Mouse (Mus musculus): Measurements from ENCODE around the gene Actbl2. TPM values are rescaled to one million over a fixed set of nuclear protein-coding genes. Genes with fewer than 3 reads are reported as not detected.

Actbl2 gene
- polyA plus RNA-seq, 1 experiment from 2014 or later = not detected

GRCm38 (mm10) chr13:111291161-111291957 lies 36.5 kb downstream of the Actbl2 start:
- Histone ChIP-seq H3K4me2 (ENCODE audit: low read depth, severe bottlenecking) (no peak overlapping the region), H3K4me3 (ENCODE audit: low read depth, low read length) (no peak overlapping the region), H3K27ac (replicated peaks; ENCODE audit: low read depth, low read length) (no peak overlapping the region), H3K9me3 (ENCODE audit: control insufficient read depth, low read length) (no peaks in the 10 kb centered on the region), H3K36me3 (ENCODE audit: control insufficient read depth, insufficient read depth, low read length) (no peaks in the 10 kb centered on the region), H3K27me3 (ENCODE audit: control insufficient read depth, insufficient read depth, low read length) (no peaks in the 10 kb centered on the region), H3K4me1 (ENCODE audit: control insufficient read depth, insufficient read depth, low read length) (no peaks in the 10 kb centered on the region), H3K9ac (ENCODE audit: low read length) (no peak overlapping the region)
- 72% methylated on average over 17 of the region's 17 CpGs for WGBS
- DNase-seq (ENCODE audit: low spot score) (no peak), ATAC-seq (ENCODE audit: insufficient number of reproducible peaks, low FRiP score, low TSS enrichment, low read depth) (no peak)

GRCm38 (mm10) chr13:111291958-111292493 lies 37.2 kb downstream of the Actbl2 start:
- no peaks in the 10 kb centered on the region for H3K4me1 ChIP-seq (ENCODE audit: control insufficient read depth, insufficient read depth, low read length)
- no peak overlapping the region for H3K27ac ChIP-seq (replicated peaks; ENCODE audit: low read depth, low read length)
- no peak overlapping the region for H3K4me2 ChIP-seq (ENCODE audit: low read depth, severe bottlenecking)
- no peak overlapping the region for H3K4me3 ChIP-seq (ENCODE audit: low read depth, low read length)
- no peak overlapping the region for H3K9ac ChIP-seq (ENCODE audit: low read length)
- no peaks in the 10 kb centered on the region for H3K9me3 ChIP-seq (ENCODE audit: control insufficient read depth, low read length)
- ATAC-seq (ENCODE audit: insufficient number of reproducible peaks, low FRiP score, low TSS enrichment, low read depth) (no peak), DNase-seq (ENCODE audit: low spot score) (no peak)
- H3K36me3 ChIP-seq (ENCODE audit: control insufficient read depth, insufficient read depth, low read length) = no peaks in the 10 kb centered on the region
- no peaks in the 10 kb centered on the region for H3K27me3 ChIP-seq (ENCODE audit: control insufficient read depth, insufficient read depth, low read length)
- WGBS = 67% methylated on average over 7 of the region's 7 CpGs

GRCm38 (mm10) chr13:111293478-111293877 lies 38.7 kb downstream of the Actbl2 start:
- H3K9ac ChIP-seq (ENCODE audit: low read length) = no peak overlapping the region
- no peak for ATAC-seq (ENCODE audit: insufficient number of reproducible peaks, low FRiP score, low TSS enrichment, low read depth)
- no peak for DNase-seq (ENCODE audit: low spot score)
- no peak overlapping the region for H3K27ac ChIP-seq (replicated peaks; ENCODE audit: low read depth, low read length)
- no peaks in the 10 kb centered on the region for H3K36me3 ChIP-seq (ENCODE audit: control insufficient read depth, insufficient read depth, low read length)
- 89% methylated on average over 2 of the region's 2 CpGs for WGBS
- no peaks in the 10 kb centered on the region for H3K4me1 ChIP-seq (ENCODE audit: control insufficient read depth, insufficient read depth, low read length)
- H3K4me3 ChIP-seq (ENCODE audit: low read depth, low read length) = no peak overlapping the region
- no peaks in the 10 kb centered on the region for H3K9me3 ChIP-seq (ENCODE audit: control insufficient read depth, low read length)
- no peaks in the 10 kb centered on the region for H3K27me3 ChIP-seq (ENCODE audit: control insufficient read depth, insufficient read depth, low read length)
- no peak overlapping the region for H3K4me2 ChIP-seq (ENCODE audit: low read depth, severe bottlenecking)

- 83% methylated on average over 4 of the region's 4 CpGs for WGBS
- Histone ChIP-seq H3K36me3 (ENCODE audit: control insufficient read depth, insufficient read depth, low read length) (no peaks in the 10 kb centered on the region), H3K27me3 (ENCODE audit: control insufficient read depth, insufficient read depth, low read length) (no peaks in the 10 kb centered on the region), H3K4me1 (ENCODE audit: control insufficient read depth, insufficient read depth, low read length) (no peaks in the 10 kb centered on the region), H3K9me3 (ENCODE audit: control insufficient read depth, low read length) (no peaks in the 10 kb centered on the region), H3K27ac (replicated peaks; ENCODE audit: low read depth, low read length) (no peak overlapping the region), H3K4me2 (ENCODE audit: low read depth, severe bottlenecking) (no peak overlapping the region), H3K9ac (ENCODE audit: low read length) (no peak overlapping the region), H3K4me3 (ENCODE audit: low read depth, low read length) (no peak overlapping the region)
- ATAC-seq (ENCODE audit: insufficient number of reproducible peaks, low FRiP score, low TSS enrichment, low read depth) (no peak), DNase-seq (ENCODE audit: low spot score) (no peak)
Observed at GRCm38 (mm10) chr13:111294965-111295494, 40.2 kb downstream of the Actbl2 start.

- Histone ChIP-seq H3K9ac (ENCODE audit: low read length) (no peak overlapping the region), H3K9me3 (ENCODE audit: control insufficient read depth, low read length) (no peaks in the 10 kb centered on the region), H3K27me3 (ENCODE audit: control insufficient read depth, insufficient read depth, low read length) (no peaks in the 10 kb centered on the region), H3K4me1 (ENCODE audit: control insufficient read depth, insufficient read depth, low read length) (no peaks in the 10 kb centered on the region), H3K4me2 (ENCODE audit: low read depth, severe bottlenecking) (no peak overlapping the region), H3K36me3 (ENCODE audit: control insufficient read depth, insufficient read depth, low read length) (no peaks in the 10 kb centered on the region), H3K27ac (replicated peaks; ENCODE audit: low read depth, low read length) (no peak overlapping the region), H3K4me3 (ENCODE audit: low read depth, low read length) (no peak overlapping the region)
- ATAC-seq (ENCODE audit: insufficient number of reproducible peaks, low FRiP score, low TSS enrichment, low read depth) (no peak), DNase-seq (ENCODE audit: low spot score) (no peak)
- 83% methylated on average over 5 of the region's 5 CpGs for WGBS
Observed at GRCm38 (mm10) chr13:111296029-111296428, 41.2 kb downstream of the Actbl2 start.

GRCm38 (mm10) chr13:111297614-111298013 lies 42.8 kb downstream of the Actbl2 start:
- DNase-seq (ENCODE audit: low spot score) (no peak), ATAC-seq (ENCODE audit: insufficient number of reproducible peaks, low FRiP score, low TSS enrichment, low read depth) (no peak)
- no peak overlapping the region for H3K9ac ChIP-seq (ENCODE audit: low read length)
- H3K4me2 ChIP-seq (ENCODE audit: low read depth, severe bottlenecking) = no peak overlapping the region
- no peaks in the 10 kb centered on the region for H3K27me3 ChIP-seq (ENCODE audit: control insufficient read depth, insufficient read depth, low read length)
- WGBS = 86% methylated on average over 6 of the region's 6 CpGs
- no peaks in the 10 kb centered on the region for H3K36me3 ChIP-seq (ENCODE audit: control insufficient read depth, insufficient read depth, low read length)
- H3K9me3 ChIP-seq (ENCODE audit: control insufficient read depth, low read length) = no peaks in the 10 kb centered on the region
- H3K4me1 ChIP-seq (ENCODE audit: control insufficient read depth, insufficient read depth, low read length) = no peaks in the 10 kb centered on the region
- H3K4me3 ChIP-seq (ENCODE audit: low read depth, low read length) = no peak overlapping the region
- no peak overlapping the region for H3K27ac ChIP-seq (replicated peaks; ENCODE audit: low read depth, low read length)

GRCm38 (mm10) chr13:111299145-111299713 lies 44.4 kb downstream of the Actbl2 start:
- no peak overlapping the region for H3K4me2 ChIP-seq (ENCODE audit: low read depth, severe bottlenecking)
- H3K9ac ChIP-seq (ENCODE audit: low read length) = no peak overlapping the region
- no peak overlapping the region for H3K4me3 ChIP-seq (ENCODE audit: low read depth, low read length)
- H3K27ac ChIP-seq (replicated peaks; ENCODE audit: low read depth, low read length) = no peak overlapping the region
- ATAC-seq (ENCODE audit: insufficient number of reproducible peaks, low FRiP score, low TSS enrichment, low read depth) (no peak), DNase-seq (ENCODE audit: low spot score) (no peak)
- H3K4me1 ChIP-seq (ENCODE audit: control insufficient read depth, insufficient read depth, low read length) = no peaks in the 10 kb centered on the region
- 77% methylated on average over 8 of the region's 8 CpGs for WGBS
- H3K36me3 ChIP-seq (ENCODE audit: control insufficient read depth, insufficient read depth, low read length) = no peaks in the 10 kb centered on the region
- H3K27me3 ChIP-seq (ENCODE audit: control insufficient read depth, insufficient read depth, low read length) = no peaks in the 10 kb centered on the region
- no peaks in the 10 kb centered on the region for H3K9me3 ChIP-seq (ENCODE audit: control insufficient read depth, low read length)

- Histone ChIP-seq H3K27ac (replicated peaks; ENCODE audit: low read depth, low read length) (no peak overlapping the region), H3K9me3 (ENCODE audit: control insufficient read depth, low read length) (no peaks in the 10 kb centered on the region), H3K4me1 (ENCODE audit: control insufficient read depth, insufficient read depth, low read length) (no peaks in the 10 kb centered on the region), H3K36me3 (ENCODE audit: control insufficient read depth, insufficient read depth, low read length) (no peaks in the 10 kb centered on the region), H3K9ac (ENCODE audit: low read length) (no peak overlapping the region), H3K4me2 (ENCODE audit: low read depth, severe bottlenecking) (no peak overlapping the region), H3K4me3 (ENCODE audit: low read depth, low read length) (no peak overlapping the region), H3K27me3 (ENCODE audit: control insufficient read depth, insufficient read depth, low read length) (no peaks in the 10 kb centered on the region)
- DNase-seq (ENCODE audit: low spot score) = no peak
- ATAC-seq (ENCODE audit: insufficient number of reproducible peaks, low FRiP score, low TSS enrichment, low read depth) = no peak
- WGBS = 81% methylated on average over 3 of the region's 3 CpGs
Observed at GRCm38 (mm10) chr13:111300846-111301245, 46.0 kb downstream of the Actbl2 start.
